Mouse (Mus musculus) heart, embryonic 16.5 days (tissue): ENCODE measurements around the gene Gm12184. TPM values are rescaled to one million over a fixed set of nuclear protein-coding genes. Genes with fewer than 3 reads are reported as not detected.
A peak's percentile ranks its signal among the peaks of the same experiment; 100 is the strongest.

Source experiments
- ATAC-seq: fragments of 200-750 bp; cut with Nextera tagmentation; replicated peaks from 2 replicates; pipeline ENCODE4 v1.8.0; 2017; ENCODE audit warnings: moderate number of reproducible peaks; ENCODE audit not compliant: insufficient read depth, low FRiP score; ENCODE audit errors: extremely low read depth
- H3K27ac ChIP-seq: fragments of 300-500 bp; sonication (generic); 2 replicates; pipeline ENCODE4 v1.5.1; 2014; ENCODE audit warnings: mild to moderate bottlenecking, low read length, control low read depth, moderate library complexity
- H3K27me3 ChIP-seq: fragments of 300-500 bp; sonication (generic); 2 replicates; pipeline ENCODE4 v1.6.1; 2014; ENCODE audit warnings: low read length, mixed read lengths; ENCODE audit not compliant: control insufficient read depth, insufficient read depth
- H3K36me3 ChIP-seq: fragments of 300-500 bp; sonication (generic); 2 replicates; pipeline ENCODE4 v1.6.1; 2014; ENCODE audit not compliant: control insufficient read depth, insufficient read depth
- H3K4me1 ChIP-seq: fragments of 300-500 bp; sonication (generic); 2 replicates; pipeline ENCODE4 v1.6.1; 2014; ENCODE audit warnings: low read length, mixed read lengths; ENCODE audit not compliant: control insufficient read depth, insufficient read depth
- H3K4me2 ChIP-seq: fragments of 300-500 bp; sonication (generic); 2 replicates; pipeline ENCODE4 v1.6.1; 2014; ENCODE audit warnings: low read depth, mild to moderate bottlenecking, control low read depth, low read length
- H3K4me3 ChIP-seq: fragments of 300-500 bp; sonication (generic); 2 replicates; pipeline ENCODE4 v1.5.1; 2014; ENCODE audit warnings: mild to moderate bottlenecking, control low read depth, low read length
- H3K9ac ChIP-seq: fragments of 300-500 bp; sonication (generic); 2 replicates; pipeline ENCODE4 v1.6.1; 2014; ENCODE audit warnings: low read length, control low read depth
- H3K9me3 ChIP-seq: fragments of 300-500 bp; sonication (generic); replicated peaks from 2 replicates; pipeline ENCODE4 v1.6.1; 2016; ENCODE audit warnings: low read length; ENCODE audit not compliant: control insufficient read depth
- WGBS: fragments of 180-500 bp; shearing (Covaris S2); extraction: QIAGEN DNeasy Blood & Tissue Kit; methylation state at CpG from one replicate; pipeline ENCODE4 v1.1.7; 2014; 5-methylcytosine and 5-hydroxymethylcytosine counted together
- polyA plus RNA-seq: library from polyadenylated mRNA; unstranded; fragments of >200 nt; fragmentation: Nextera tagmentation; extraction: Ambion mirVana; gene quantifications from 2 replicates; pipeline ENCODE4 v1.2.1, GENCODE M21; 2015

Gm12184 gene
- polyA plus RNA-seq, 1 experiment from 2014 or later = 0.66 TPM

GRCm38 (mm10) chr11:48809434-48809830 lies 17.0 kb downstream of the Gm12184 start:
- H3K27me3 ChIP-seq = no peaks in the 10 kb centered on the region
- H3K4me2 ChIP-seq = no peak overlapping the region
- no peak for ATAC-seq
- H3K9me3 ChIP-seq = no peaks in the 10 kb centered on the region
- WGBS = 46% methylated on average over 4 of the region's 4 CpGs
- no peaks in the 10 kb centered on the region for H3K4me1 ChIP-seq
- peaks cover 78% of the 10 kb centered on the region for H3K36me3 ChIP-seq
- H3K27ac ChIP-seq = no peak overlapping the region
- H3K4me3 ChIP-seq = no peak overlapping the region
- H3K9ac ChIP-seq = no peak overlapping the region

- Histone ChIP-seq H3K4me3 (no peak overlapping the region), H3K27me3 (no peaks in the 10 kb centered on the region), H3K4me1 (no peaks in the 10 kb centered on the region), H3K4me2 (no peak overlapping the region), H3K9ac (no peak overlapping the region), H3K9me3 (no peaks in the 10 kb centered on the region), H3K27ac (no peak overlapping the region), H3K36me3 (peaks cover 83% of the 10 kb centered on the region)
- ATAC-seq = no peak
- WGBS = 69% methylated on average over 16 of the region's 16 CpGs
Observed at GRCm38 (mm10) chr11:48808737-48809433, 17.6 kb downstream of the Gm12184 start.

GRCm38 (mm10) chr11:48808304-48808646 lies 18.2 kb downstream of the Gm12184 start:
- no peak for ATAC-seq
- Histone ChIP-seq H3K27ac (no peak overlapping the region), H3K27me3 (no peaks in the 10 kb centered on the region), H3K4me3 (no peak overlapping the region), H3K4me2 (no peak overlapping the region), H3K36me3 (peaks cover 87% of the 10 kb centered on the region), H3K4me1 (no peaks in the 10 kb centered on the region), H3K9me3 (no peaks in the 10 kb centered on the region), H3K9ac (no peak overlapping the region)

- Histone ChIP-seq H3K27ac (peak overlapping the region; percentile 12; the same call in 1 of the 2 replicates), H3K4me3 (no peak overlapping the region), H3K9me3 (no peaks in the 10 kb centered on the region), H3K27me3 (no peaks in the 10 kb centered on the region), H3K4me1 (no peaks in the 10 kb centered on the region), H3K4me2 (no peak overlapping the region), H3K9ac (no peak overlapping the region), H3K36me3 (peaks cover 88% of the 10 kb centered on the region)
- 56% methylated on average over 14 of the region's 14 CpGs for WGBS
- no peak for ATAC-seq
Observed at GRCm38 (mm10) chr11:48807563-48808303, 18.7 kb downstream of the Gm12184 start.

- ATAC-seq = no peak
- H3K4me1 ChIP-seq = peaks cover 5% of the 10 kb centered on the region
- H3K27me3 ChIP-seq = no peaks in the 10 kb centered on the region
- WGBS = 58% methylated on average over 21 of the region's 21 CpGs
- no peak overlapping the region for H3K4me3 ChIP-seq
- H3K4me2 ChIP-seq = no peak overlapping the region
- no peak overlapping the region for H3K27ac ChIP-seq
- H3K9me3 ChIP-seq = no peaks in the 10 kb centered on the region
- no peak overlapping the region for H3K9ac ChIP-seq
- H3K36me3 ChIP-seq = peaks cover 85% of the 10 kb centered on the region
Observed at GRCm38 (mm10) chr11:48806856-48807562, 19.4 kb downstream of the Gm12184 start.

- Histone ChIP-seq H3K36me3 (peaks cover 73% of the 10 kb centered on the region), H3K4me3 (no peak overlapping the region), H3K27ac (no peak overlapping the region), H3K27me3 (no peaks in the 10 kb centered on the region), H3K9ac (no peak overlapping the region), H3K9me3 (no peaks in the 10 kb centered on the region), H3K4me2 (no peak overlapping the region), H3K4me1 (peaks cover 12% of the 10 kb centered on the region)
- 86% methylated on average over 2 of the region's 2 CpGs for WGBS
- ATAC-seq = no peak
Observed at GRCm38 (mm10) chr11:48804922-48805321, 21.5 kb downstream of the Gm12184 start.

GRCm38 (mm10) chr11:48803988-48804387 lies 22.5 kb downstream of the Gm12184 start:
- no peak for ATAC-seq
- Histone ChIP-seq H3K9ac (no peak overlapping the region), H3K4me1 (peaks cover 13% of the 10 kb centered on the region), H3K9me3 (no peaks in the 10 kb centered on the region), H3K27ac (no peak overlapping the region), H3K27me3 (no peaks in the 10 kb centered on the region), H3K4me2 (no peak overlapping the region), H3K36me3 (peaks cover 65% of the 10 kb centered on the region), H3K4me3 (no peak overlapping the region)
- WGBS = 86% methylated on average over 2 of the region's 2 CpGs

GRCm38 (mm10) chr11:48801831-48802772 lies 24.4 kb downstream of the Gm12184 start:
- H3K9ac ChIP-seq = peak overlapping the region; percentile 90
- H3K4me1 ChIP-seq = peaks cover 17% of the 10 kb centered on the region
- 60% methylated on average over 17 of the region's 17 CpGs for WGBS
- H3K4me2 ChIP-seq = peak overlapping the region; percentile 69
- H3K27me3 ChIP-seq = no peaks in the 10 kb centered on the region
- no peak overlapping the region for H3K27ac ChIP-seq
- no peaks in the 10 kb centered on the region for H3K9me3 ChIP-seq
- ATAC-seq = no peak
- H3K36me3 ChIP-seq = peaks cover 51% of the 10 kb centered on the region
- H3K4me3 ChIP-seq = peak overlapping the region; percentile 84
